Mouse (Mus musculus) ovary, postnatal 36 days (tissue): ENCODE data around the gene Grip1.

Experiments
- DNase-seq: peaks from one replicate; pipeline ENCODE4 v3.0.0; 2022; ENCODE audit warnings: low spot score, mixed read lengths

The Grip1 gene

GRCm38 (mm10) chr10:119660677-119661353 lies 207.2 kb downstream of the Grip1 start:
- no peak for DNase-seq

- DNase-seq: no peak
These were observed 210.0 kb downstream of the Grip1 start for GRCm38 (mm10) chr10:119663586-119663985.

DNA sequence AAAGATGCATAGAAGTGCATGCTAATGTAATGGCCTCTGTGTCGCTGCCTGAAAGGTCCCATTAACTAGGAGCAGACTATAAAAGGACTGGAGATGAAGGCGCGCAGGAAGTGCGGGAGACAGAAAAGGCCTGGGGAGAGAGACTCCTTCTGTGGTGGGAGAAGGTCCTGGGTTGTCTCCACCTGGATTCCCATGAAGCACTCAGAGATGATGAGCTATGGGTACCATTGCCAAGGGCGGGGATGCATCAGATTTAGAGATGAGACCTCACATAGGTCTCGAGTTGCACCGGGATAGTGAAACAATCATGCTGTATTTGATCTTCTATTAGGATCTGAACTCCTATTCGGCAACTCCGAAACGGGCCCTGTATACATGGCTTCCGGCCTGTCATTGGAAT lies 212.8 kb downstream of the Grip1 start:
- no peak for DNase-seq

GRCm38 (mm10) chr10:119670456-119670855 lies 216.8 kb downstream of the Grip1 start:
- no peak for DNase-seq

DNA sequence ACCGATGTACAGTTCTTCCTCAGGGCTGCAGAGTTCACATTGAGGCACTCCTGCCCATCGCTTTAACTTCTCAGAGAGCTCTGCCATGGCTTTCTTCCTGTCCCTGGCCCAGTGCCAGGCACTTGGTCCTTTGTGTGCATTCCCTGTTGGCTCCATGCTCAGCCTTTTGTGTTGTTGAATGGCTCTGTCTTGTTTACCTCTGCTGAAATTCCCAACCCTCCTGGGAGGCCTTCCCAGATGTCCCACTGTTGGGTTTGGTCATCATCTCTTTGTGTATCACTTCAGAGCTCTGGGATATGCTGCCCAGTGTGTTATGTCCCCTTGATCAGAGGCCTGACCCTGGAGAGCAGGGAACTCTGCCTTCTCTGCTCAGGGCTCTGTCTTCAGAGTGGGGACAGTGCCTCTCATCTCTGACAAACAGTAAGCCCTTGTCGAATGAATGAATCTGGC lies 230.8 kb downstream of the Grip1 start:
- DNase-seq: no peak

GRCm38 (mm10) chr10:119691358-119692083 lies 237.9 kb downstream of the Grip1 start:
- no peak for DNase-seq

DNA sequence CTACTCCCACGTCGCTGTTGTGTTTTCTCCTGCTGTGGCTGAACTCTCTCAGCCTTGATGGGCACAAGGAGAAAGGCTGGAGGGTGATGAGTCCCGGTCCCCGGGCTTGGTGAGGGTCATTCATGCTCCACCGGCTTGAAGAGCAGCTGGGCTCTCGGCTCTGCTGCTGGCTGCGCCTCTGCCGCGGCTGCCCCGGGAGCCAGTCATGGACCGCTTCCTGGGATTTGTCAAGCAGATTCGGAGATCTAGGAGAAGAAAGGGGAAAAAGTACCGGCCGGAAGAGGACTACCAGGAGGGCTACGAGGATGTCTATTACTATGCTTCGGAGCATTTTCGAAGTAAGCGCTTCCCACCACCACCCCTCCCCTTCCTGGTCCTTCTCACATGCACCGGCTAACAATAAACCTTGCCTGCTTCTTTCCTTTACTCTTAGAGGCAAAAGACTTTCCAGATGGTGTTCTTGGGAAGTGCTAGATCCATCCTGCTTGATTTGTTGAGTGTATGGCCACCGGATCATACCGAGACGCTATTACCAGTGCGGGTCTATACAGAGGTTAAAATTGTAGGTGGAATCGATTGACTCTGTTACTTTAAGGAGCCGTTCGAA lies 238.8 kb downstream of the Grip1 start:
- DNase-seq: no peak

DNA sequence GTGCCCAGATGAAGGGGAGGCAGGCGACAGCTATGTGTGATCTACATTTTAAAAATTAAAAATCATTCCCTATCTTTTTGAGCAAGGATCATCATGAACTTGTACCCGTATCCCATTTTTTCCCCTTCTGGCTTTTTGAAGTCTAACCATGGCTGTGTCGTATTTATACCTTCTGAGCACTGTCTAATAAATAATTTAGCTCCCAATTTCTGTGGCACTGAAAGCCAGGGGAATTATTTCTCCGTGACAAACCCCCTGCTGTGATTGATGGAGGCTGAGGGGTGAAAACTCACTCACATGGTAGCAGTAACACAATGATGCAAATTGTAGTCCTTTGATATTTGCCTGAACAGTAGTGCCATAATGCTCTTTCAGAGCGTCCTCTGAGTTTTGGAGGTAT lies 239.8 kb downstream of the Grip1 start:
- no peak for DNase-seq

DNA sequence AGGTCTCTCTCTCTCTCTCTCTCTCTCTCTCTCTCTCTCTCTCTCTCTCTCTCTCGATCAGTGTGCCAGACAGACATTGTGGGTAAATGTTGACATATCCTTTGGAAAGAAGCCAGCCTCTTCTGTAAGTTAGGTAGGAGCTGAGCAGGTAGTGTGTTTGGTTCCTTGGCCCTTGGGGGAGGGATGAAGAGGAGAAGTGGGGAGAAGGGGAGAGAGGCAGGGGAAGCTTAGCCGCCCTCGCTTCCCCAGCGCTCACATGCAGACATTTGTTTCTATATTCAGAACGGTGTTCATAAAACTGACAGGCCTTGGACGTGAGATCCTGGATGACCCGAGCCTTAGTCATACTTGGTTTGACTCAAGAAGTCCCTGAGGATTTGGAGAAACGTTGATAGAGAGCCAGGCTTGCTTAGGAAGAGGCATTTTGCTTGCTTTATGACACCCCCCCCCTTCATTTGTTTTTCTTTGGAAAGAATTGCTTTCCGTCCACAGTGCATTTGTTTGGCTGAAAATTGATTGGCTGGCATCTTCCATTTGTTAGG lies 243.7 kb downstream of the Grip1 start:
- no peak for DNase-seq

- DNase-seq: no peak
These were observed 251.7 kb downstream of the Grip1 start for GRCm38 (mm10) chr10:119705348-119705747.

DNA sequence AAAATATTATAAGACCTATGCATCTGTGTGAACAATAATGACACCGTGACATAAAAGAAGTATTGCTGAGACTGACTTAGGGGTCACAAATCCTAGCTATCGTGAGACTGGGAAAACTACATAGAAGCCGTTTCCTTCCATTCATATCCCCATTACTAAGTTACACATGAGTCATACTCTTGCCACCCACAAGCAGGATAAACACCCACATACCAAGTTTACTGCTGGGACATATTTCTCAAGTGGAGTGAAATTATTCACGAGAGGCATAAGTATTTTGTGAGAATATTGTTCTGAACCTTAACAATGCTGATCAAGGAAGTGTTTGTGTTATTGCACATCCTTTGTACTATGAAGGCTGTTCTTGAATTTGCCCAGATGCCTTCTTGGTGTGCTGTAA lies 252.7 kb downstream of the Grip1 start:
- no peak for DNase-seq

DNA sequence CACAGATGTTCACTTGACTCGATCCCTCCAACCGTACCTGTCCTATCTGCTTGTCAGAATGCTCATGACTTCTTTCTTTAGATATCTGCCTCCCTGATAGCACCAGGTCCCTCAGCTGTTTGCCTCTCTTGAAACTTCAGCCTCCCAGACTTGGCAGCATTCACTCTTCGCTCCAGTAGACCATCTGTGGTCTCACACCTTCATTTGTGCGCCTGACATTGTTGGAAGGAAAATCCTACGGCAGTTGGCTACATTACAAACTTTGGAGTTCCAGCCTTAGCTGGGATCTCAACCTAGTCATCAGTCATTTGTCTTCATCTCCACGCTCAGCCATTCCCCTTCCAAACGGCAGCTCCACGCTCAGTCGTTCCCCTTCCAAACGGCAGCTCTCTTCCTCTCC lies 253.4 kb downstream of the Grip1 start:
- DNase-seq: no peak

- no peak for DNase-seq
These were observed 268.3 kb downstream of the Grip1 start for GRCm38 (mm10) chr10:119721887-119722286.

DNA sequence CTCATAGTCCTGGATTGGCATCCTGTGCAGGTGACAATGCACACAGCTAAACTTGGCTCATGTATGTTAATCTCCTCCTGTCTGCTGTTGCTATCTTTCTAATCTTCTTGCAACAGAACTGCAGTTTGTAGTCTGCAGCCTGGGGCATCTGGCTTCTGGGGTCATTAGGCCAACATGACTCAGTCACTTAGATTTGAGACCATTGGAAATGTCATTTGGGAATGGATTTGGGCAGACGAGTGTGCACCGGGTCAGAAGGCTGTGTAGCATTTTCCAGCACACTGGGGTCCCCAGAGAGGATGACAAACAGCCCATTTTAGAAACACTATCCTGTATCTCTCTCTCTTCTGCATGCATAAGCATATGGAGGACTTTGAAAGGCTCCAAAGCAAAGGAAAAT lies 268.8 kb downstream of the Grip1 start:
- no peak for DNase-seq

DNA sequence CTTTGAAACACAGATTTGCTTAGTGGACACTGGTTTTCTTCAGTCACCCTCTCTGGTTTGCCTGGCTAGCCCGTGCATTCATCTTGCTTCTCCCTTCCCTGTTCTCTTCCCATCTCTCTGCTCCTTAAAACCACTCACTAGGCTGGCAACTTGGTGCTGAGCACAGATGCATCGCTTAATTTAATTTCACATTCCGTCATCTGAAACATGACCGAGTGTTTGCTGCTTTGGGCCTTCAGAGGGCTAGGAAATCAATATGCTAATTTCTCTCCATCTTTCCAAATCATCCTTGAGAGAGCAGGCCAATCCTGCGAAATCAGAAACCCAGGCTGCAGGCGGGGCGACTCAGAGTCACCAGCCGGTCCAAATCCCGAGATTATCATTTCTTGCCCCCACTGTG lies 270.0 kb downstream of the Grip1 start:
- DNase-seq: no peak

DNA sequence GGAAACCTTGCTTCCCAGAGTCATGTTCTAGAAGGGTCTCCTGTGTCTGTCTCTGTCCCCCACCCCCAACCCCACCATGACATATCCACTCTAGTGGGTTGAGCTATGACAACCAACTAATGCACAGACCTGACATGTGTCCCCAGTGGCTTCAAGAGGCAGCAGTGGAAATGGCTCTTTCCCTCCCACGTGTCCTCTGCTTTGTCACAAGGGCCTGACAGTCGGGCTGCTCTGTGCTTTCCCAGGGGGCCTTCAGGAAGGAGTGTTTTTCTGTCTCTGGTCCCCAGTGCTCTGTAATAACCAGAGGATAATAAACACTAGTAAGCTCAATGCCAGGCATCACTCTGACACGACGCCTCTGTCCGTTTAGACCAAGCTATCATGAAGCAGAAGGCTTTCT lies 271.7 kb downstream of the Grip1 start:
- no peak for DNase-seq

- DNase-seq: no peak
These were observed 272.3 kb downstream of the Grip1 start for GRCm38 (mm10) chr10:119725966-119726365.

- no peak for DNase-seq
These were observed 273.3 kb downstream of the Grip1 start for GRCm38 (mm10) chr10:119726921-119727320.

DNA sequence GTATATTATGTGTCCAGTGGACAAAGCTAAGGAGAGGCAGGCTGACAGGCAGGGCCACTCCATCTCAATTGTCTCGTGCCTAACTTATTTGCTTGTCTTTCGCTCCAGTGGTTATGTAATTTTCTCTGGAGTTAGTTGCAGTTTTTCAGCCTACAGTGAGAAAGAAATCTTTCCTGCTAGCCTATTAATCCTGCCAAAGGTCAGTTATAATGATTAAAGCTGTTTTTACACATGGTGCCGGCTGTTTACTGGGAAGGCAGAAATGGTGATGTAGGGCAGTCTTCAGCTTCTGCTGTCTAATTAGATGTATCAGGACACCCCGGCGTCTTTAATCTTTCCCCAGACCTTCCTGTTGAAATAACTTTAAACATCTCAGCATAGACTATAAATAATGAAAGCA lies 276.6 kb downstream of the Grip1 start:
- no peak for DNase-seq

DNA sequence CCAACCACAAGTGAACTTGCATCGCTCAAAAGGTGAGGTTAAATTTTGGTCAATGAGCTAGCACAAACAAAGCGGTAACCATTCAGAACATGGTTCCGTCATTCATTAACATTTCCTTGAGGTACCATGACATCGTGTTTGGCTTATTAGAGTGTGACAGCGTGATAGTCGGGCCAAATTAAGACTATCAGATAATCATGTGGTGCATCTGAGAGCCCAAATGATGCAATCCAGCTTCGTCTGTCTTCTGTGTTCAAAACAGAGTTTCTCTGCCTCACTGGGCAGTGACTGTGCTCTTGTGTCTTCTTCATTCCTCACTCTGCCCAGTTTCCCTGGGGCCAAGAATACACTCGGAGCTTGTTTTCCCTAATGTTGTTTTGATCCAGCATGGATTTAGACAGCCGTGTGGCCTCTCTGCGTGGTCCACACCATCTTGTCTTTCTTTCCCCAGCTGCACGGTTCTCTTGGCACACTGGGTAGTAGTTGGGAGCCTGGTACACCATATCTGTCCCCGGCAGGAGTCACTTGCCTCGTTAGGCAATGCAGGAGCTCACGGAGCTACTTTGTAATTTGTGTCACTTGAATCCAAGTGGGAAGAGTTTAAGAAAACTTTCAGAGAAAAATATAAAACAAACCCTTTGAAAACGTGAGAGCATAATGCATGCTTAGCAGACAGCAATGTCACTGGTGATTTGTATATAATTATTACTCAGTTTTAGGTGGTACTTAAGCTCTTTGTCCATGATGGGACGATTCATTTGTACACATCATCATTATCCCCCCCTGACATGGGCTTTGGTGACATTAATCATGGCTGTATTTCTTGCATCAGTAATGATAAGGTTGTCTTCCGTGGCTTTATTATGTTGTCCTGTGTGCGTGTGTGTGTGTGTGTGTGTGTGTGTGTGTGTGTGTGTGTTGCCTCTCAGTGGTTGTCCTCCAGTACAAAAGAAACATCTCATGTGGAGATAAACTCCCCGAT lies 281.7 kb downstream of the Grip1 start:
- no peak for DNase-seq

DNA sequence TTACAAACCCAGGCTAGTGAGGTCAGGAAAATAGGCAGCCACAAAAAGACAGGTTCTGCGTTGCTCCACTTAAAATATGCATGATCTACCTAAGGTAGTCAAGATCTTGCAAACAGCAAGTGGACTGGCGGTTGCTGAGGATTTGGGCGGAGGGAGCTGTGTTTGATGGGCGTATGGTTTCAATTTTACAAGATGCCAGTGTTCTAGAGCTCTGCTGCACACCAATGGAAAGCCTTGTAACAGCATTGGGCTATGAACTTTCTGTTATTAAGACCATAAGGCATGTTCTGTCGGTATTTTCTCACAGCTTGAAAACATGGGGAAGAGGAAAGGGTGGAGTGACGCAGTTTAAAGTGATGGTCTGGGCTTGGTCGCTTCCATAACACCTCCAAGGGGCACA lies 285.8 kb downstream of the Grip1 start:
- no peak for DNase-seq

- DNase-seq: no peak
These were observed 289.1 kb downstream of the Grip1 start for GRCm38 (mm10) chr10:119742722-119743121.
